Mouse (Mus musculus) thymus, adult 2 months (tissue): Measurements from ENCODE around the gene Vamp4.

ENCODE experiments used
- CTCF ChIP-seq: fragments of 200-500 bp; IDR thresholded peaks from 2 replicates; pipeline ENCODE4 v1.5.1; 2012; ENCODE audit warnings: mild to moderate bottlenecking, control low read depth, low read length, moderate library complexity, borderline replicate concordance; ENCODE audit not compliant: control insufficient read depth, poor library complexity, insufficient read depth; ENCODE audit errors: extremely low read depth
- POLR2A ChIP-seq: fragments of 200-500 bp; IDR thresholded peaks from 2 replicates; pipeline ENCODE4 v1.6.1; 2012; ENCODE audit warnings: mild to moderate bottlenecking, low read length, control low read depth, moderate library complexity; ENCODE audit not compliant: control insufficient read depth, poor library complexity, insufficient read depth; ENCODE audit errors: extremely low read depth

GRCm38 (mm10) chr1:162648416-162648815 lies 78.1 kb downstream of the Vamp4 start:
- TF ChIP-seq CTCF = no peak
- TF ChIP-seq POLR2A = no peak
